Mouse (Mus musculus) ES-E14 (cell line): Measurements from ENCODE around the gene Olfr577.

Experiments
- HCFC1 ChIP-seq: IDR thresholded peaks from 2 replicates; pipeline ENCODE4 v1.6.1; 2012; ENCODE audit warnings: low read length, inconsistent platforms, borderline replicate concordance; ENCODE audit not compliant: insufficient read depth
- MAFK ChIP-seq: IDR thresholded peaks from 2 replicates; pipeline ENCODE4 v1.6.1; 2014; ENCODE audit warnings: mild to moderate bottlenecking, low read depth, low read length, inconsistent platforms; ENCODE audit not compliant: insufficient read depth

GRCm38 (mm10) chr7:102958137-102958536 lies 17.6 kb downstream of the Olfr577 start:
- TF ChIP-seq HCFC1: no peak
- no peak for TF ChIP-seq MAFK
